ENCODE assay signal across 22 mouse cellular contexts in the genomic region with DNA sequence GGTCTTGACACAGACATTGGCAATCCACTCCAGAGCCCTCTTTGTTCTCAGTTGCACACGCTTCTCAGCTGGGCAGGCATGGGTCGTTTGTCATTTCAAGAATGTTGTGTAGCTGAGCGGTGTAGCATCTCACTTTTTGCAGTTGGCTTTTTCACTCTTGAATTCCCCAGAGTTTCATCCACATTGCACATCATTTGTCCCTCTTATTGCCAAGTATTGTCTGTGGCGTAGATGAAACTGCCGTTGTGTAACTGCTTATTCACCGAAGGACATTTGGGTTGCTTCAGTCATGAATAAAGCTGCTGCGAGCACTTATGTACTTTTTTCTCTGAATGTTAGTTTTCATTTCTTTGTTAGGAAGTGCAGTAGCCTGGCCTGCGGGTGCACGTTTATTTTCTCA. TPM values are rescaled to one million over a fixed set of nuclear protein-coding genes. Genes with fewer than 3 reads are reported as not detected.
DNase-seq lines count a peak whose midpoint lies in the region; ATAC-seq and TF ChIP-seq lines count a peak whose summit lies in the region.
"Had no signal": no experiment of that assay in that cellular context is flagged by ENCODE, and none has a peak within 500 bp of the region (broad histone marks: within the 10 kb centered on the region; RNA-seq: fewer than 3 reads in every experiment).

No protein-coding gene starts in this region.

- no peaks in the 10 kb centered on the region for H3K36me3 ChIP-seq in hindbrain, embryonic 13.5 days
- H3K36me3 ChIP-seq in hindbrain, postnatal 0 days (ENCODE audit: insufficient read depth, low read length): no peaks in the 10 kb centered on the region
- H3K36me3 ChIP-seq in lung, postnatal 0 days (ENCODE audit: insufficient read depth, low read length): no peaks in the 10 kb centered on the region
- no peaks in the 10 kb centered on the region for H3K36me3 ChIP-seq in neural tube, embryonic 13.5 days
- H3K36me3 ChIP-seq: forebrain, embryonic 10.5 days; limb, embryonic 13.5 days; liver, embryonic 15.5 days had no signal

- 59% methylated on average over 9 of the region's 9 CpGs for WGBS in hindbrain, embryonic 13.5 days
- WGBS in hindbrain, postnatal 0 days: 55% methylated on average over 9 of the region's 9 CpGs
- WGBS in lung, postnatal 0 days: 46% methylated on average over 9 of the region's 9 CpGs
- 54% methylated on average over 9 of the region's 9 CpGs for WGBS in lung, adult 2 months
- WGBS in neural tube, embryonic 13.5 days: 51% methylated on average over 9 of the region's 9 CpGs

- peak; percentile 59 for DNase-seq in adrenal gland, adult 2 months
- DNase-seq in adrenal gland, adult 8-10 months: no peak
- DNase-seq in hindbrain, postnatal 0 days (ENCODE audit: low spot score): no peak
- DNase-seq in lung, postnatal 0 days (ENCODE audit: low spot score): peak; percentile 85
- no peak for DNase-seq in lung, adult 2 months
- no peak for DNase-seq in ovary, adult 18-20 months (ENCODE audit: low spot score)
- DNase-seq: cerebellum, postnatal 10 days; embryo, embryonic 11 days; forebrain, postnatal 0 days; gastrocnemius, postnatal 36 days; kidney, adult 18-20 months; layer of hippocampus, postnatal 36 days; midbrain, embryonic 14.5 days; right cerebral cortex, adult 18-20 months; thymus, postnatal 36 days had no signal

- peak overlapping the region; percentile 56 for H3K27ac ChIP-seq in hindbrain, embryonic 13.5 days
- no peak overlapping the region for H3K27ac ChIP-seq in hindbrain, postnatal 0 days
- H3K27ac ChIP-seq in lung, postnatal 0 days (ENCODE audit: low read length): no peak overlapping the region
- 0 out of 2 replicates have a peak overlapping the region, but pooled peaks have one; percentile 33 for H3K27ac ChIP-seq in neural tube, embryonic 13.5 days (replicated peaks)
- H3K27ac ChIP-seq: forebrain, embryonic 10.5 days; kidney, postnatal 0 days; limb, embryonic 13.5 days; liver, embryonic 15.5 days had no signal

- TF ChIP-seq EP300 in lung, postnatal 0 days (IDR thresholded peaks at IDR 0.05): peak; percentile 24; the same call in 1 of the 2 replicates

- TF ChIP-seq CTCF in hindbrain, postnatal 0 days (IDR thresholded peaks at IDR 0.05; ENCODE audit: low read depth): no peak
- TF ChIP-seq CTCF in lung, postnatal 0 days (IDR thresholded peaks at IDR 0.05): no peak
- no peak for TF ChIP-seq CTCF in lung, adult 2 months (IDR thresholded peaks at IDR 0.05; ENCODE audit: insufficient read depth, low read length)

- no peak for ATAC-seq in hindbrain, embryonic 13.5 days (ENCODE audit: low FRiP score)
- no peak for ATAC-seq in hindbrain, postnatal 0 days
- ATAC-seq in lung, postnatal 0 days: peak; percentile 81
- ATAC-seq in neural tube, embryonic 13.5 days (ENCODE audit: low read depth): no peak
- ATAC-seq: forebrain, postnatal 0 days; Patski had no signal

- H3K9me3 ChIP-seq in hindbrain, embryonic 13.5 days: no peaks in the 10 kb centered on the region
- no peaks in the 10 kb centered on the region for H3K9me3 ChIP-seq in hindbrain, postnatal 0 days (ENCODE audit: low read length)
- H3K9me3 ChIP-seq in lung, postnatal 0 days (ENCODE audit: low read length): no peaks in the 10 kb centered on the region
- H3K9me3 ChIP-seq in neural tube, embryonic 13.5 days: no peaks in the 10 kb centered on the region
- H3K9me3 ChIP-seq: forebrain, embryonic 10.5 days; limb, embryonic 13.5 days; liver, embryonic 15.5 days had no signal

- TF ChIP-seq POLR2A in lung, adult 2 months (IDR thresholded peaks at IDR 0.05; ENCODE audit: borderline replicate concordance, extremely low read depth, low read depth, low read length): no peak

- no peaks in the 10 kb centered on the region for H3K27me3 ChIP-seq in hindbrain, embryonic 13.5 days
- H3K27me3 ChIP-seq in hindbrain, postnatal 0 days (ENCODE audit: insufficient read depth, low read length): no peaks in the 10 kb centered on the region
- no peaks in the 10 kb centered on the region for H3K27me3 ChIP-seq in lung, postnatal 0 days (replicated peaks; ENCODE audit: insufficient read depth, low read length)
- H3K27me3 ChIP-seq in neural tube, embryonic 13.5 days: no peaks in the 10 kb centered on the region
- H3K27me3 ChIP-seq: limb, embryonic 13.5 days; liver, embryonic 15.5 days; Patski had no signal

- no peak overlapping the region for H3K4me3 ChIP-seq in hindbrain, embryonic 13.5 days
- no peak overlapping the region for H3K4me3 ChIP-seq in hindbrain, postnatal 0 days (ENCODE audit: low read length)
- no peak overlapping the region for H3K4me3 ChIP-seq in lung, postnatal 0 days (ENCODE audit: low read depth, low read length)
- no peak overlapping the region for H3K4me3 ChIP-seq in lung, adult 2 months (replicated peaks; ENCODE audit: extremely low read depth, low read depth, low read length)
- H3K4me3 ChIP-seq in neural tube, embryonic 13.5 days: no peak overlapping the region
- H3K4me3 ChIP-seq: forebrain, embryonic 10.5 days; limb, embryonic 13.5 days; liver, embryonic 15.5 days had no signal

- no peak overlapping the region for H3K4me2 ChIP-seq in hindbrain, embryonic 13.5 days
- H3K4me2 ChIP-seq in hindbrain, postnatal 0 days (ENCODE audit: low read depth, low read length): no peak overlapping the region
- no peak overlapping the region for H3K4me2 ChIP-seq in lung, postnatal 0 days (replicated peaks; ENCODE audit: low read depth, low read length)
- H3K4me2 ChIP-seq in neural tube, embryonic 13.5 days: no peak overlapping the region
- H3K4me2 ChIP-seq: limb, embryonic 13.5 days; liver, embryonic 15.5 days had no signal

- H3K4me1 ChIP-seq in hindbrain, embryonic 13.5 days (replicated peaks): peaks cover 56% of the 10 kb centered on the region
- H3K4me1 ChIP-seq in hindbrain, postnatal 0 days (ENCODE audit: insufficient read depth, low read length): peaks cover 22% of the 10 kb centered on the region
- no peaks in the 10 kb centered on the region for H3K4me1 ChIP-seq in lung, postnatal 0 days (ENCODE audit: insufficient read depth, low read depth, low read length)
- H3K4me1 ChIP-seq in lung, adult 2 months (ENCODE audit: control insufficient read depth, insufficient read depth, low read length): no peaks in the 10 kb centered on the region; the same call in 1 of the 2 replicates
- H3K4me1 ChIP-seq in neural tube, embryonic 13.5 days (replicated peaks): peaks cover 72% of the 10 kb centered on the region

- 0 out of 2 replicates have a peak overlapping the region, but pooled peaks have one; percentile 15 for H3K9ac ChIP-seq in hindbrain, embryonic 13.5 days
- no peak overlapping the region for H3K9ac ChIP-seq in hindbrain, postnatal 0 days (replicated peaks; ENCODE audit: low read length)
- no peak overlapping the region for H3K9ac ChIP-seq in lung, postnatal 0 days (replicated peaks; ENCODE audit: low read depth)
- H3K9ac ChIP-seq in neural tube, embryonic 13.5 days: no peak overlapping the region
- H3K9ac ChIP-seq: forebrain, postnatal 0 days; limb, embryonic 13.5 days; liver, embryonic 15.5 days had no signal

RNA-seq across cellular contexts. Expression of a gene that starts 37.8 kb away (rescaled TPM):
- total RNA-seq in adrenal gland, adult 2 months (2021): 10 to 100 TPM; 43.7 to 47.7 TPM
- polyA plus RNA-seq in adrenal gland, adult 2 months (2012; rRNA removed): 37.7 and 45.2 TPM in 2 replicates
- total RNA-seq in adrenal gland, adult 8-10 months (2022): 10 to 100 TPM; 57.6 to 74.5 (median 59.9) TPM
- polyA plus RNA-seq in hindbrain, embryonic 13.5 days (2015; fragmentation: Nextera tagmentation; extraction: Ambion mirVana): 10.2 and 10.6 TPM in 2 replicates
- 60.8 and 69.0 TPM in 2 replicates for total RNA-seq in hindbrain, postnatal 0 days (2014; rRNA removed)
- polyA plus RNA-seq in hindbrain, postnatal 0 days (2015; fragmentation: Nextera tagmentation; extraction: Ambion mirVana): 8.6 and 8.7 TPM in 2 replicates
- polyA plus RNA-seq in lung, postnatal 0 days (2015; fragmentation: Nextera tagmentation; extraction: Ambion mirVana): 5.3 and 5.6 TPM in 2 replicates
- polyA plus RNA-seq in lung, adult 2 months (2012; rRNA removed): 24.1 and 26.2 TPM in 2 replicates
- 9.6 and 11.1 TPM in 2 replicates for polyA plus RNA-seq in neural tube, embryonic 13.5 days (2015; fragmentation: Nextera tagmentation; extraction: Ambion mirVana)

Comparison
In these comparisons a context has a peak if more than half of its experiments do, and no peak if none do; other contexts are left out.
1. DNase-seq: peak in adrenal gland, adult 2 months (single experiment) and lung, postnatal 0 days (single experiment); none in adrenal gland, adult 8-10 months (single experiment), hindbrain, postnatal 0 days (single experiment), lung, adult 2 months (single experiment) and ovary, adult 18-20 months (single experiment).
2. H3K27ac ChIP-seq: peak in hindbrain, embryonic 13.5 days (single experiment) and neural tube, embryonic 13.5 days (single experiment); none in hindbrain, postnatal 0 days (single experiment) and lung, postnatal 0 days (single experiment).